Mouse (Mus musculus) limb, embryonic 10.5 days (tissue): ENCODE measurements around the gene Rabgap1l. TPM values are rescaled to one million over a fixed set of nuclear protein-coding genes. Genes with fewer than 3 reads are reported as not detected.

Experiments
- DNase-seq: peaks from one replicate; pipeline ENCODE4 v3.0.0-alpha.2; 2017; ENCODE audit warnings: low spot score
- H3K27ac ChIP-seq: fragments of 300-500 bp; sonication (generic); 2 replicates; pipeline ENCODE4 v1.5.1; 2016; ENCODE audit warnings: mild to moderate bottlenecking
- H3K27me3 ChIP-seq: fragments of 300-500 bp; sonication (generic); 2 replicates; pipeline ENCODE4 v1.6.1; 2016; ENCODE audit warnings: low read depth, mild to moderate bottlenecking; ENCODE audit not compliant: poor library complexity, severe bottlenecking
- H3K36me3 ChIP-seq: fragments of 300-500 bp; sonication (generic); 2 replicates; pipeline ENCODE4 v1.6.1; 2016; ENCODE audit warnings: mild to moderate bottlenecking, moderate library complexity
- H3K4me1 ChIP-seq: fragments of 300-500 bp; sonication (generic); 2 replicates; pipeline ENCODE4 v1.6.1; 2016
- H3K4me3 ChIP-seq: fragments of 300-500 bp; sonication (generic); 2 replicates; pipeline ENCODE4 v1.5.1; 2016; ENCODE audit warnings: mild to moderate bottlenecking, moderate library complexity
- H3K9me3 ChIP-seq: fragments of 300-500 bp; sonication (generic); replicated peaks from 2 replicates; pipeline ENCODE4 v1.6.1; 2016; ENCODE audit warnings: mild to moderate bottlenecking
- WGBS: fragments of 180-500 bp; shearing (Covaris S2); methylation state at CpG from one replicate; pipeline ENCODE4 v1.1.7; 2016; 5-methylcytosine and 5-hydroxymethylcytosine counted together
- polyA plus RNA-seq: library from polyadenylated mRNA; unstranded; fragments of >200 nt; fragmentation: Nextera tagmentation; extraction: Ambion mirVana; gene quantifications from 2 replicates; pipeline ENCODE4 v1.2.1, GENCODE M21; 2016

Gene Rabgap1l
- polyA plus RNA-seq, 1 experiment from 2014 or later = 12.5 TPM

DNA sequence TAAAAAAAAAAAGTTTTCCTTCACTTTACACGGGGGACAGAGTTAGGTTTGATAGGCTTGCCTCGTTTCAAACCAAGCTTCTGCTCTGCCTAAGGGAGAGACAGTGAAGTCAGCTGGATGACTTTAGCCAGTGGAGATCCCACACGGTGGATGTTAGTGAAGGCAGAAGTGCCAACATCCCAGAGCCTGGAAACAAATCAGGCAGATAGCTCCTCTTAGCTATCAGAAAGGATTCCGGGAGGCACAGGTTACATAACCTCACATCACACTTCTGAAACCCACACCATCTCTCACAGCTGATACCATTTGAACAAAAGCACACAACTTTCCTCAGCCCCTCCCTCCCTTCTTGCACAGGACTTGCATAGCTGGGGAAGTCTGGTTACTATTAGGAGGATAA lies 542.2 kb downstream of the Rabgap1l start:
- Histone ChIP-seq H3K27me3 (no peaks in the 10 kb centered on the region), H3K4me3 (no peak overlapping the region), H3K27ac (no peak overlapping the region), H3K36me3 (no peaks in the 10 kb centered on the region), H3K4me1 (0 out of 2 replicates have a peak, but pooled peaks cover 3% of the 10 kb centered on the region), H3K9me3 (no peaks in the 10 kb centered on the region)
- 71% methylated on average over 4 of the region's 4 CpGs for WGBS
- DNase-seq = no peak

DNA sequence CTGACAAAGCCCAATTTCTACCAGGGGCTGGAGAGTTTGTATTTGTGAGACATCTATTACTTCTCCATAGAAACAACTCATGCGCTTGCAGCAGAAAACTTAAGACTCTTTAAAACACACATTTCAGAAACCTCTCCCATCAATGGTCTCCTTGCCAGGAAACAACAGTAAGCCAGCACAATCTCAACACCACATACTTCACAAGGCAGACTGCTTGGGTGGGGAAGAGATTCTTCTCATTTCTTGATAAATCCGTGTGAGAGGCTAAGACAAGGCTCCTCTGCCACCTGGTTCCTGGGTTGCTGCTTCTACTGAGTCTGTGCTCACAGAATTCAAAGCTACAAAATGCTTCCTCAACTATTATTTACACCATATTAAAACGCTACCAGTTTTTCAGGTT lies 543.2 kb downstream of the Rabgap1l start:
- WGBS = 87% methylated on average over 3 of the region's 3 CpGs
- 0 out of 2 replicates have a peak, but pooled peaks cover 3% of the 10 kb centered on the region for H3K4me1 ChIP-seq
- H3K4me3 ChIP-seq = no peak overlapping the region
- H3K36me3 ChIP-seq = no peaks in the 10 kb centered on the region
- DNase-seq = no peak
- no peak overlapping the region for H3K27ac ChIP-seq
- no peaks in the 10 kb centered on the region for H3K9me3 ChIP-seq
- no peaks in the 10 kb centered on the region for H3K27me3 ChIP-seq

DNA sequence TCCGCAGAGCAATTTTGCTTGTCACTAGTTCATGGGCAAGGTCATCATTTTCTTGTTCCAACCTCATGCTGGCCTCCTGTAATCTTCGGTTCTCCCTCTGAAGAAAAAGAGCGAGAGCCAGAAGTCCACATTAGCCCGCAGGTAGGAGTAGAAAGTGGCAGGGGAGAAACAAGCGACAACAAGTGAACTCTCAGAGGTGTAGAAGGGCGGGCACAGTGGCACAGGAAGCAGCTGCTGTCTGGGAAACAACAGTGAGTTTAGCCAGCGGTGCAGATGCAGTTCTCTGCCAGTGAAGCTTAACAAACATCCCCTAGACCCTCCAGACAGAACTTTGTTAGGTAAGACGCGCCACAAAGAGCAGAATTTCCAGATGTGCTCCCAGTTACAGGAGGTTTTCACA lies 545.5 kb downstream of the Rabgap1l start:
- no peak for DNase-seq
- no peaks in the 10 kb centered on the region for H3K36me3 ChIP-seq
- H3K4me1 ChIP-seq = 0 out of 2 replicates have a peak, but pooled peaks cover 3% of the 10 kb centered on the region
- H3K27me3 ChIP-seq = no peaks in the 10 kb centered on the region
- H3K4me3 ChIP-seq = no peak overlapping the region
- H3K27ac ChIP-seq = no peak overlapping the region
- WGBS = 83% methylated on average over 9 of the region's 9 CpGs
- no peaks in the 10 kb centered on the region for H3K9me3 ChIP-seq

DNA sequence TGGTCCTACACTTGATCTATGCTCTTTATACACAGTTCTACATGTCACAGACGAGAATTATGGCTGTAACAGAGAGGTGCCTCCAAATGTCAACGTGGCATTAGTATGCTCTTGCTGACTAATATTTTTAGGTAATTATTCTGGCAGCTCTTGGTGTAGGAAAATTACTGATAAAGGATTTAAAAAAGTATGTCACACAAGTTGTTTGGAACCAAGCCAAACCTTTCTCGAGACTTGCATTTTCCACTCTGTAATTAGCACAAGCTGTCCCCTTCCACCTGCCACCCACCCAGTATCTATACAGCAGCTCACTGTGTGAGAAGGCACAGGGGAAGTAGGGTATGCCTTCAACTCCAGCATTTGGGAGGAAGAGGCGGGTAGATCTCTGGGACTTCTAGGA lies 546.2 kb downstream of the Rabgap1l start:
- Histone ChIP-seq H3K9me3 (no peaks in the 10 kb centered on the region), H3K27ac (no peak overlapping the region), H3K4me1 (0 out of 2 replicates have a peak, but pooled peaks cover 3% of the 10 kb centered on the region), H3K4me3 (no peak overlapping the region), H3K27me3 (no peaks in the 10 kb centered on the region), H3K36me3 (no peaks in the 10 kb centered on the region)
- DNase-seq = no peak
- WGBS = 87% methylated on average over 4 of the region's 4 CpGs

DNA sequence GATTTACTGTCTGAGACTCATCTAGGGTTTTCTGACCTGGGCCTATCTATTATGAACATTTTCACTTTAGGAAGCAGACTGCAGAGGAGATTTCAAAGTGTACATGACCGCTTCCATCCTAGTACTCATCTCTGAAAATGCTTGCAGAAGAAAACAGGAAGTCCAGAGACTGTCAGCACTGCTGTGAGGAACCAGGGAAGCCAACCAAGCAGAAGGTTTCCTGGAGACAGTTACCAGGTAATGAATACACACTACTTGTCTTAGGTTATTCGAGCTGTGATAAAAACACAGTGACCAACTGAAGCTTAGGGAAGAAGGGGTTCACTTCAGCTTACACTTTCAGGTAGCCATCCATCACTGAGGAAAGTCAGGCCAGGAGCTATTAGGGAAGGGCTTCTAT lies 547.1 kb downstream of the Rabgap1l start:
- no peak for DNase-seq
- Histone ChIP-seq H3K4me1 (0 out of 2 replicates have a peak, but pooled peaks cover 3% of the 10 kb centered on the region), H3K9me3 (no peaks in the 10 kb centered on the region), H3K36me3 (no peaks in the 10 kb centered on the region), H3K27me3 (no peaks in the 10 kb centered on the region), H3K4me3 (no peak overlapping the region), H3K27ac (no peak overlapping the region)
- WGBS = 88% methylated on average over 2 of the region's 2 CpGs

DNA sequence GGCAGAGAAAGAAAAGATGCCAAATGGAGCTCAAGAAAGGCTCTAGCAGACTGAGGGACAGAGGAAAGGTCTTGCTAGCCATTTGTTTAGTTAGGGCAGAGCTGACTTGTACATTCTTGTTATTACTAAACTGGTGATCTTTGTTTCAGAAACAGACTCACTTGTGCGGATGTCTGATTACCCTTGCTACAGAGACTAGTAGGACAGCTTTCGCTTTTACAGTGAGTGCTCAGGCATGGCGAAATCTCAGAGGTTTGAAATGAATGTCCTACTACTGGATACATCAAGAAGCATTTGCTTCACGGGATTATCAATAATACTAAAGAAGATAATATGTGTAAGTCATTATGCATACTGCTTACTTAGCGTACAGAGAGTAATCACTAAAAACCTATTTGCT lies 548.3 kb downstream of the Rabgap1l start:
- WGBS = 92% methylated on average over 5 of the region's 5 CpGs

DNA sequence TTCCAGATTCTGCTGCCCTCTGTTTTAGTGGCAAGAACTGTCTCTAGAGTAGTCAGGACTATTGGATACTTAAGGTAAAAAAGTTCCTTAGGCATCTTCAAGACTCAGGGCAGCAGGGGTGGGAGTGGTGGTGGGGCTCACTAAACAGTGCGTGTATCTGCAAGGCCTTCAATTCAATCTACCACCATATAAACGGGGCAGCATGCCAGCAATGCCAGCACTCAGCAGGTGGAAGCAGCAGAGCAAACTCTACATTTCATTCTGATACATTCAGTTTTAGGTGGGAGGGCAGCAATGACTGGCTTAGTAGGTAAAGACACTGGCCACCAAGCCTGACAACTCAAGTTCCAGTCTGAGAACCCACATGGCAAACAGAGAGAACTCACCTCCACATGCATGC lies 552.9 kb downstream of the Rabgap1l start:
- H3K36me3 ChIP-seq = no peaks in the 10 kb centered on the region
- no peaks in the 10 kb centered on the region for H3K4me1 ChIP-seq
- no peak overlapping the region for H3K4me3 ChIP-seq
- 89% methylated on average over 2 of the region's 2 CpGs for WGBS
- H3K27me3 ChIP-seq = no peaks in the 10 kb centered on the region
- H3K9me3 ChIP-seq = no peaks in the 10 kb centered on the region
- no peak for DNase-seq
- H3K27ac ChIP-seq = no peak overlapping the region

More for the DNA sequence above, 548.3 kb downstream of the Rabgap1l start:
- no peak overlapping the region for H3K4me3 ChIP-seq
- H3K27ac ChIP-seq = no peak overlapping the region
- no peak for DNase-seq
- H3K4me1 ChIP-seq = no peaks in the 10 kb centered on the region
- H3K9me3 ChIP-seq = no peaks in the 10 kb centered on the region
- no peaks in the 10 kb centered on the region for H3K36me3 ChIP-seq
- no peaks in the 10 kb centered on the region for H3K27me3 ChIP-seq

DNA sequence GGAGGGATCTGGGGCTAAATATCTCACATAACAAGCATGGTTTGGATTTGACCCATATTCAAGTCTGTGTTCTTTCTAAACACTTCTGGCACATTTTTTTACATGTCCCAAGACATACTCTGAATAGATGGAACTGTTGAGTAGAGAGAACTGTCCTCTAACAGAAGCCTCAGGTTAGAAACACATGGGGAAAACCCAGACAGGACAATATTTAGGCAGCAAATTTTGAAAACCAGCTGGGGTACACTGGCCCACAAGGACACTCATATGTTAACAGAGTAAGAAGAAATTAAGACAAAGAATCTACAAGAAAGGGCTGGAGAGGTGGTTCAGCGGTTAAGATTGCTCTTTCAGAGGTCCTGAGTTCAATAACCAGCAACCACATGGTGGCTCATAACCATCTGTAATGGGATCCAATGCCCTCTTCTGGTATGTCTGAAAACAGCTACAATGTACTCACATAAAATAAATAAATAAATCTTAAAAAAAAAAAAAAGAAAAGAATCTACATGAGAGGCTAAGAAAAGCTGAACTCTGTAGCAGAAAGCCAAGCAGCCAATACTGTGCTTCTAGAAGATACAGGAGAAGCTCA lies 554.1 kb downstream of the Rabgap1l start:
- Histone ChIP-seq H3K9me3 (no peaks in the 10 kb centered on the region), H3K27me3 (no peaks in the 10 kb centered on the region), H3K27ac (no peak overlapping the region), H3K4me3 (no peak overlapping the region), H3K4me1 (no peaks in the 10 kb centered on the region), H3K36me3 (no peaks in the 10 kb centered on the region)
- no peak for DNase-seq
- 92% methylated on average over 1 of the region's 1 CpGs for WGBS

DNA sequence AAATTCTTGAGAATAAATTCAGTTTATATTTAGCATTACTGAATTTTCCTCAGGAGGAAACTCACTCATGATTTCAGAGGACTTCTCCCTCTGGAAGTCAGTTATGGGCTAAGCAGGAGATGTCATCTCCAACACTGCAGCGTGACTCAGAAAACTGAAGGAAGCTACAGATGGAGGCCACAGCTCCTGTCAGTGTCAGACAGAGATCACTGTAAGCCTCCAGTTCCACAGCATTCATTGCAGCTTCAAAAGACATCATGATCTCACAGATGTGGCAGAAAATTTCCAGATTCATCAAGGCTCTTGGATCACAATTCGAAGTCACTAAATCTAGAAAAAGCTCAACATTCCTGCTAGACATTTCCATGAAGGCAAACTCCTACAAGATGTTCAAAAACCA lies 555.0 kb downstream of the Rabgap1l start:
- no peaks in the 10 kb centered on the region for H3K27me3 ChIP-seq
- H3K4me1 ChIP-seq = no peaks in the 10 kb centered on the region
- H3K27ac ChIP-seq = no peak overlapping the region
- H3K36me3 ChIP-seq = no peaks in the 10 kb centered on the region
- no peak overlapping the region for H3K4me3 ChIP-seq
- WGBS = 95% methylated on average over 2 of the region's 2 CpGs
- DNase-seq = no peak
- H3K9me3 ChIP-seq = no peaks in the 10 kb centered on the region

DNA sequence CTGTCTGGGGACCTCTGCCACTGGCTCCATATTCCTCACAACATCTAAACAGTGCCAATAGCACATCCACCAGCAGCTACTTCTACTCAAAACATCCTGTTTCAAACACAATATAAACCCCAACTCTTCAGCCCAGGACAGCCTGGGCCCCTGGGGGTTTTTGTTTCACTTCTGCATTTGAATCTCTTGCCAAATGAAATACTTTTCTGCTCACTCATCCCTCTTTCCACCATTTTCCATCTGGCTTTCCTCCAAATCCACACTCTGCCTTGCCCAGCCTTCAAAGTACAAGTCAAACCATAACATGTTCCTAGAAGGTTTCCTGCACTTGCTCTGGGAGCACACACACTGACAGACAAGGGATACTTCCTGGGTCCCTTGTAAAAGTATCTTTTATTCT lies 559.1 kb downstream of the Rabgap1l start:
- Histone ChIP-seq H3K4me3 (no peak overlapping the region), H3K27me3 (no peaks in the 10 kb centered on the region), H3K4me1 (no peaks in the 10 kb centered on the region), H3K36me3 (no peaks in the 10 kb centered on the region), H3K27ac (no peak overlapping the region), H3K9me3 (no peaks in the 10 kb centered on the region)
- DNase-seq = no peak

DNA sequence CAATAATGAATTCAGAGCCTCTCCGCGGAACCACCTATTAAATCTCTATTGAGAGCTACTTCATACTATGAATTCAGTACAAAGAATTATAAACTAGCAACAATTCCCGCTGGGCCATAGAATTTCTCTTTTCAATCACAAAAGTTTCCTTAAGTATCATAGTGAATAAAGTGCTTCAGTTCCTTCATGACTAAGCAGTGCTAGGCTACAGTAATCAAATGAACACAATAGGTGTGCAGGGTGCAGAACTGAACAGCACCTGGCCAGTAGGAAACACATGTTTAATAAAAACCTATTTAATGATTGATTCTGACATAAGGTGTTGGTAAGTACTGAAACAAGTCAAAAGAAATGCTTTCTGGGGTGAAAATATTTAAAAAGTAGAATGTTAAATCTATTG lies 560.9 kb downstream of the Rabgap1l start:
- H3K4me1 ChIP-seq = no peaks in the 10 kb centered on the region
- no peak for DNase-seq
- 92% methylated on average over 3 of the region's 3 CpGs for WGBS

DNA sequence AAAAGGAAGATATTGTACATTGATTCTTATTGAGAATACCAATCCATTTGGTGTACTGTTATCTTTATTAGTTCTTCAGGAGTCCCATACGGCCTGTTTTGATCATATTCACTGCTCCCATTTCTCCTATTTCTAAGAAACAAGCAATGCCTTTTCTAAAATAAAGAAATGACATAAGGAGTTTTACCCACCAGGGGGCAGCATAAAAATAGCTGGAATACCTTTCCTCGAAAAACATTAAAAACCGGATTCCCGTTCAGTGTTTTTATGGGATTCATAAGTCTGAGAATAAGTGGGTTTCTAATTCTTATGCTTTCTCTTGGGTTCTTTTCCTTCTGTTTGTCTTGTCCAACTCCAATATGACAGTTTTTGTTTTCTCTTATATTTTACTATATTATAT lies 562.0 kb downstream of the Rabgap1l start:
- Histone ChIP-seq H3K9me3 (no peaks in the 10 kb centered on the region), H3K27me3 (no peaks in the 10 kb centered on the region), H3K27ac (no peak overlapping the region), H3K4me1 (no peaks in the 10 kb centered on the region), H3K36me3 (no peaks in the 10 kb centered on the region), H3K4me3 (no peak overlapping the region)
- no peak for DNase-seq
- WGBS = 71% methylated on average over 4 of the region's 4 CpGs

More for the DNA sequence above, 560.9 kb downstream of the Rabgap1l start:
- H3K27ac ChIP-seq = no peak overlapping the region
- no peaks in the 10 kb centered on the region for H3K27me3 ChIP-seq
- H3K4me3 ChIP-seq = no peak overlapping the region
- H3K9me3 ChIP-seq = no peaks in the 10 kb centered on the region
- no peaks in the 10 kb centered on the region for H3K36me3 ChIP-seq

DNA sequence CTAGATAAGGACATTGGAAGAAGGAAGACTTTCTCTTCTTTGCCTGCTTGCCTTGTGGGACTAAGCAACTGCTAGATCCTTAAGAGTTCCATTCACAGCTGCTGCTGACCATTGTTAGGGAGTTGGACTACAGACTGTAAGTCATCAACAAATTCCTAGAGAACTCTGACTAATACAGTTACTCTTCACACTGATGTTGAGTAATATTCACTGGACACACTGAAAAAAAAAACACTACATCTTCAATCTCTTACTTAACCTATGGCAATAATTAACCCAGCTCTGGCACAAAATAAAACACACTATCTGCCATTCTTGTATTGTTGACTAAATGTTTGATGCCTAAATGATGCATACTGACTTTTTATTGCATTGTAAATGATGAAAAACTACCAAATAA lies 565.2 kb downstream of the Rabgap1l start:
- Histone ChIP-seq H3K4me3 (no peak overlapping the region), H3K9me3 (no peaks in the 10 kb centered on the region), H3K36me3 (no peaks in the 10 kb centered on the region), H3K4me1 (no peaks in the 10 kb centered on the region), H3K27me3 (no peaks in the 10 kb centered on the region), H3K27ac (no peak overlapping the region)
- DNase-seq = no peak

DNA sequence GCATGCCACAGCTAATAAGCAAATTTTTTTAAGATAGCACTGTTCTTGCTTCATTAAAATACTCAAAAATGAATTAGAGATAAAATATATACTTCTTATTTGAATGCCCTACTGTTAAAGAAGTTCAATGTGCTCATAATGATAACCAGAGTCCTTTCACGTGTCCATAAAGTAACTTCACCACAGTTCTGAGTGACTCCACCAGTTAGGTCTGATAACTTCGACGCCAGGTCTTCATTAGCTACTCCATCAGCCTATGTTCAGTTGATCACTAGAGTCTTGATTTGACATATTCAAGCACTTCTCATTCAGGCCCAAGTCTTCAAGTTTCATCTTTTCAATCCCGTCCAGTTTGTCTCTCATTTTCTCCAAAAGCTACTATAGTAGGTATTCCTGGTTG lies 565.8 kb downstream of the Rabgap1l start:
- H3K27me3 ChIP-seq = no peaks in the 10 kb centered on the region
- no peaks in the 10 kb centered on the region for H3K4me1 ChIP-seq
- WGBS = 94% methylated on average over 4 of the region's 4 CpGs
- H3K4me3 ChIP-seq = no peak overlapping the region
- H3K27ac ChIP-seq = no peak overlapping the region
- no peaks in the 10 kb centered on the region for H3K36me3 ChIP-seq
- DNase-seq = no peak
- H3K9me3 ChIP-seq = no peaks in the 10 kb centered on the region
